Mouse (Mus musculus) midbrain, embryonic 13.5 days (tissue): Measurements from ENCODE around the gene Phf1. TPM values are rescaled to one million over a fixed set of nuclear protein-coding genes. Genes with fewer than 3 reads are reported as not detected.
A peak's percentile ranks its signal among the peaks of the same experiment; 100 is the strongest.

ENCODE experiments used
- ATAC-seq: fragments of 200-750 bp; cut with Nextera tagmentation; 2 replicates; pipeline ENCODE4 v1.8.0; 2017; ENCODE audit warnings: mild to moderate bottlenecking, moderate TSS enrichment, moderate library complexity
- H3K27ac ChIP-seq: fragments of 300-500 bp; sonication (generic); 2 replicates; pipeline ENCODE4 v1.5.1; 2015; ENCODE audit warnings: inconsistent platforms, mild to moderate bottlenecking, moderate library complexity
- H3K27me3 ChIP-seq: fragments of 300-500 bp; sonication (generic); 2 replicates; pipeline ENCODE4 v1.6.1; 2015; ENCODE audit warnings: mild to moderate bottlenecking, inconsistent platforms
- H3K36me3 ChIP-seq: fragments of 300-500 bp; sonication (generic); 2 replicates; pipeline ENCODE4 v1.6.1; 2015; ENCODE audit warnings: mild to moderate bottlenecking, inconsistent platforms
- H3K4me1 ChIP-seq: fragments of 300-500 bp; sonication (generic); replicated peaks from 2 replicates; pipeline ENCODE4 v1.6.1; 2015; ENCODE audit warnings: inconsistent platforms
- H3K4me2 ChIP-seq: fragments of 300-500 bp; sonication (generic); replicated peaks from 2 replicates; pipeline ENCODE4 v1.6.1; 2015; ENCODE audit warnings: moderate library complexity, mild to moderate bottlenecking, inconsistent platforms
- H3K4me3 ChIP-seq: fragments of 300-500 bp; sonication (generic); replicated peaks from 2 replicates; pipeline ENCODE4 v1.5.1; 2015; ENCODE audit warnings: mild to moderate bottlenecking, inconsistent platforms
- H3K9ac ChIP-seq: fragments of 300-500 bp; sonication (generic); replicated peaks from 2 replicates; pipeline ENCODE4 v1.6.1; 2015; ENCODE audit warnings: mild to moderate bottlenecking, inconsistent platforms
- H3K9me3 ChIP-seq: fragments of 300-500 bp; sonication (generic); 2 replicates; pipeline ENCODE4 v1.6.1; 2016; ENCODE audit warnings: mild to moderate bottlenecking, inconsistent platforms
- WGBS: fragments of 180-500 bp; shearing (Covaris S2); methylation state at CpG from one replicate; pipeline ENCODE4 v1.1.7; 2015; 5-methylcytosine and 5-hydroxymethylcytosine counted together
- polyA plus RNA-seq: library from polyadenylated mRNA; unstranded; fragments of >200 nt; fragmentation: Nextera tagmentation; extraction: Ambion mirVana; gene quantifications from 2 replicates; pipeline ENCODE4 v1.2.1, GENCODE M21; 2015

Gene Phf1
- polyA plus RNA-seq, 1 experiment from 2014 or later: 17.7 TPM

- Histone ChIP-seq H3K4me2 (no peak overlapping the region), H3K36me3 (peaks cover 75% of the 10 kb centered on the region), H3K4me3 (no peak overlapping the region), H3K4me1 (peaks cover 28% of the 10 kb centered on the region), H3K9ac (no peak overlapping the region), H3K27ac (no peak overlapping the region), H3K27me3 (no peaks in the 10 kb centered on the region), H3K9me3 (no peaks in the 10 kb centered on the region)
- no peak for ATAC-seq
- WGBS: 93% methylated on average over 18 of the region's 18 CpGs
These were observed 24.0 kb downstream of the Phf1 start for GRCm38 (mm10) chr17:26956895-26957294.

DNA sequence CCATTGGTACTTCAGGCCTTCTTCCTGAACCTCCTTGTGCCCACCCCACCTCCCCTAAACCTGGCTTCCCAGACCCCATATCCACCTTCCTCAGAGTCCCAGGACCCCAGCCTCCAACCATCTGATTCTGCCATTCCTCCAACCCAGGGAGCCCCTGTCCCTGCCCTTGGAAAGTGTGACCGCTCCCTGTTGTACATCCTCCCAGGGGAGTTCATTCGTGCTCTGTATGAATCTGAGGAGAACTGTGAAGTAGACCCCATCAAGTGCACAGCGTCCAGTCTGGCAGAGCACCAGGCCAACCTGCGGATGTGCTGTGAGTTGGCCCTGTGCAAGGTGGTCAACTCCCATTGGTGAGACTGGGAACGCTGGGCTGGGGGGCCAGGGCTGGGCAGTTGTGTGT, 25.0 kb downstream of the Phf1 start:
- no peaks in the 10 kb centered on the region for H3K9me3 ChIP-seq
- no peak for ATAC-seq
- H3K36me3 ChIP-seq: peaks cover 84% of the 10 kb centered on the region
- no peak overlapping the region for H3K4me3 ChIP-seq
- no peaks in the 10 kb centered on the region for H3K27me3 ChIP-seq
- H3K4me1 ChIP-seq: peaks cover 18% of the 10 kb centered on the region
- H3K27ac ChIP-seq: no peak overlapping the region
- 92% methylated on average over 5 of the region's 5 CpGs for WGBS
- no peak overlapping the region for H3K4me2 ChIP-seq
- H3K9ac ChIP-seq: no peak overlapping the region

GRCm38 (mm10) chr17:26958880-26959279, 26.0 kb downstream of the Phf1 start:
- Histone ChIP-seq H3K9ac (no peak overlapping the region), H3K4me1 (peaks cover 8% of the 10 kb centered on the region), H3K4me3 (no peak overlapping the region), H3K4me2 (no peak overlapping the region), H3K9me3 (no peaks in the 10 kb centered on the region), H3K36me3 (peaks cover 93% of the 10 kb centered on the region), H3K27me3 (no peaks in the 10 kb centered on the region), H3K27ac (no peak overlapping the region)
- WGBS: 66% methylated on average over 5 of the region's 5 CpGs
- no peak for ATAC-seq

DNA sequence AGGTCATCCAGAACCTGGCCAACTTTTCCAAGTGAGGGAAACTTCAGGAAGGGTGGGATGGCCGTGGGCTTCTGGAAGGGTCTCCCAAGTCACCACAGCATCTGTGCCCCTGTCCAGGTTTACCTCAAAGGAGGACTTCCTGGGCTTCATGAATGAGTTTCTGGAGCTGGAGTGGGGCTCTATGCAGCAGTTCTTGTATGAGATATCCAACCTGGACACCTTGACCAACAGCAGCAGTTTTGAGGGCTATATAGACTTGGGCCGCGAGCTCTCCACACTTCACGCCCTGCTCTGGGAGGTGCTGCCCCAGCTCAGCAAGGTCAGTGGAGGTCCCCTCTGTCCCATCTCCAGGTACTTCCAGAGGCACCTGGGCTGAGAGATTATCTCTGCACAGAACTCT, 27.0 kb downstream of the Phf1 start:
- no peaks in the 10 kb centered on the region for H3K9me3 ChIP-seq
- no peak overlapping the region for H3K9ac ChIP-seq
- 95% methylated on average over 4 of the region's 4 CpGs for WGBS
- no peak overlapping the region for H3K27ac ChIP-seq
- H3K36me3 ChIP-seq: peaks cover 98% of the 10 kb centered on the region
- 0 out of 2 replicates have a peak, but pooled peaks cover 1% of the 10 kb centered on the region for H3K4me1 ChIP-seq
- no peak overlapping the region for H3K4me2 ChIP-seq
- no peak for ATAC-seq
- no peaks in the 10 kb centered on the region for H3K27me3 ChIP-seq
- H3K4me3 ChIP-seq: no peak overlapping the region

- 87% methylated on average over 21 of the region's 21 CpGs for WGBS
- H3K27me3 ChIP-seq: no peaks in the 10 kb centered on the region
- H3K9ac ChIP-seq: no peak overlapping the region
- no peaks in the 10 kb centered on the region for H3K9me3 ChIP-seq
- H3K4me1 ChIP-seq: no peaks in the 10 kb centered on the region
- H3K4me2 ChIP-seq: no peak overlapping the region
- H3K27ac ChIP-seq: no peak overlapping the region
- H3K4me3 ChIP-seq: no peak overlapping the region
- H3K36me3 ChIP-seq: peaks cover 98% of the 10 kb centered on the region
- no peak for ATAC-seq
These were observed 28.9 kb downstream of the Phf1 start for GRCm38 (mm10) chr17:26961572-26962240.

GRCm38 (mm10) chr17:26966993-26967392, 34.1 kb downstream of the Phf1 start:
- H3K4me1 ChIP-seq: peaks cover 11% of the 10 kb centered on the region
- H3K9ac ChIP-seq: no peak overlapping the region; the same call in 1 of the 2 replicates
- no peaks in the 10 kb centered on the region for H3K27me3 ChIP-seq
- H3K9me3 ChIP-seq: no peaks in the 10 kb centered on the region
- no peak overlapping the region for H3K4me2 ChIP-seq
- no peak overlapping the region for H3K4me3 ChIP-seq
- WGBS: 93% methylated on average over 11 of the region's 11 CpGs
- H3K27ac ChIP-seq: no peak overlapping the region
- ATAC-seq: no peak
- H3K36me3 ChIP-seq: peaks cover 85% of the 10 kb centered on the region

DNA sequence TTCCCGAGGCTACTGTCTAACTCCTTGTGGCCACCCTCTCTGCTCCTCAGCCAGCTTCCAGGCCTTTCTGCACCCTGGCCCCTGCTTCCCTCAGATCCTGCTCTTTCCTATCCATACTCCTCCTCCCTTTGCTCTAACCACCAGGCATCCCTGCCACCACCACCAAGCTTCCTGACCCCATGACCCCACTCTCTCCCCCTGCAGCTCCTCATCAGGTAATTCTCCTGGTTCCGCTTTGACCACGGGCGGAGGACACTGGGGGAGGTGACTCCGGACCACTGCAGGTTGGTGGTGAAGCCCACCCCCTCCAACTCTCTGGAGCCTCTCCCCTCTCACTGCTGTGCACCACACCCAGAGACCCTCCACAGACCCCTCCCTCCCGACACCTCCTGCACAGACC, 34.6 kb downstream of the Phf1 start:
- H3K27me3 ChIP-seq: no peaks in the 10 kb centered on the region
- H3K9ac ChIP-seq: no peak overlapping the region
- no peak overlapping the region for H3K4me3 ChIP-seq
- no peaks in the 10 kb centered on the region for H3K9me3 ChIP-seq
- no peak for ATAC-seq
- no peak overlapping the region for H3K27ac ChIP-seq
- no peak overlapping the region for H3K4me2 ChIP-seq
- peaks cover 80% of the 10 kb centered on the region for H3K36me3 ChIP-seq
- H3K4me1 ChIP-seq: peaks cover 15% of the 10 kb centered on the region
- 90% methylated on average over 6 of the region's 6 CpGs for WGBS

DNA sequence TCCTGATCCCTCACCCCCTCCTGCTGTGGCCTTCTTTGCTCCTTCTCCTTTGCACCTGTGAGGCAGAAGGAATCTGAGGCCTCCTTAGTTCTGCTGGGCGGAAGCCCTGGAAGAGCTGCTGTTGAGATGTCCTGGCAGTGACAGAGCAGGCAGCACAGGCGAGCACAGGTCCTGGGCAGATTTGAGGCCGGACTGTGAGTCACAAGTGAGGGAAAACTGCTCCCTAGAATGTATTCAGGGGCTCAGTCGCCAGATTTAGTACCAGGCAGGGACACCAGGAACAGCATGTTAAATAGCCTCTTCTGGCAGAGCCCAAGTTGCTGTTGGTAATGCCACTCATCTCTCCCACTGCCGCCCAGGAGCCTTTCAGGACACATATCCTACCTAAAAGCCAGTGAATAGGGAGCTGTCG, 35.4 kb downstream of the Phf1 start:
- H3K9ac ChIP-seq: no peak overlapping the region
- H3K36me3 ChIP-seq: peaks cover 72% of the 10 kb centered on the region
- H3K27ac ChIP-seq: no peak overlapping the region
- peaks cover 17% of the 10 kb centered on the region for H3K4me1 ChIP-seq
- no peaks in the 10 kb centered on the region for H3K9me3 ChIP-seq
- H3K4me3 ChIP-seq: no peak overlapping the region
- no peak for ATAC-seq
- 85% methylated on average over 6 of the region's 6 CpGs for WGBS
- no peaks in the 10 kb centered on the region for H3K27me3 ChIP-seq
- no peak overlapping the region for H3K4me2 ChIP-seq

DNA sequence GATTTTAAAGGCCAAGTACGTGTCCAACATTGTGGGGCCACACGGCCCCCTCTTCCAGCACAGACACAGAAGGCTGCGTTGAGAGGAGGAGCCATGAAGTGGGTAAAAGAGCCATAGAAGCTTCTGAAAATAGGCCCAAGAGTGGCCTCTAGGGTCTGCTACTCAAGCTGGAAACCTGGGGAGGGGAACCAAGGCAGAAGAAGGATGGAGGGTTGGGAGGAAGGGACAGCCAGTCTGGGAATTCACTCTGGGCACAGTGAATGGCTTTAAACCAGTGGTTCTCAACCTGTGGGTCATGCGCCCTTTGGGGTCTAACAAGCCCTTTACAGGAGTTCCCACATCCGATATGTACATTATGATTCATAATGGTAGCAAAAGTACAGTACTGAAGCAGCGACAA, 36.4 kb downstream of the Phf1 start:
- H3K27me3 ChIP-seq: no peaks in the 10 kb centered on the region
- H3K4me3 ChIP-seq: no peak overlapping the region
- H3K27ac ChIP-seq: no peak overlapping the region
- H3K4me2 ChIP-seq: no peak overlapping the region
- H3K36me3 ChIP-seq: peaks cover 64% of the 10 kb centered on the region
- H3K4me1 ChIP-seq: peaks cover 25% of the 10 kb centered on the region
- no peak overlapping the region for H3K9ac ChIP-seq
- no peaks in the 10 kb centered on the region for H3K9me3 ChIP-seq
- no peak for ATAC-seq
- 83% methylated on average over 6 of the region's 6 CpGs for WGBS

GRCm38 (mm10) chr17:26970221-26970620, 37.4 kb downstream of the Phf1 start:
- Histone ChIP-seq H3K9ac (no peak overlapping the region), H3K9me3 (no peaks in the 10 kb centered on the region), H3K27me3 (no peaks in the 10 kb centered on the region), H3K36me3 (peaks cover 63% of the 10 kb centered on the region), H3K4me3 (no peak overlapping the region), H3K4me2 (no peak overlapping the region), H3K27ac (no peak overlapping the region), H3K4me1 (peaks cover 35% of the 10 kb centered on the region)
- 83% methylated on average over 8 of the region's 12 CpGs for WGBS
- ATAC-seq: no peak

- no peak for ATAC-seq
- H3K9ac ChIP-seq: peak overlapping the region; percentile 44
- peaks cover 47% of the 10 kb centered on the region for H3K4me1 ChIP-seq
- no peaks in the 10 kb centered on the region for H3K9me3 ChIP-seq
- WGBS: 58% methylated on average over 8 of the region's 8 CpGs
- H3K4me2 ChIP-seq: peak overlapping the region; percentile 86; the same call in 1 of the 2 replicates
- H3K36me3 ChIP-seq: peaks cover 63% of the 10 kb centered on the region
- no peaks in the 10 kb centered on the region for H3K27me3 ChIP-seq
- H3K4me3 ChIP-seq: no peak overlapping the region
- H3K27ac ChIP-seq: no peak overlapping the region
These were observed 38.5 kb downstream of the Phf1 start for GRCm38 (mm10) chr17:26971247-26971905.

GRCm38 (mm10) chr17:26972107-26972506, 39.3 kb downstream of the Phf1 start:
- H3K4me1 ChIP-seq: peaks cover 54% of the 10 kb centered on the region
- 7% methylated on average over 3 of the region's 3 CpGs for WGBS
- peaks cover 63% of the 10 kb centered on the region for H3K36me3 ChIP-seq
- peak overlapping the region; percentile 67 for H3K27ac ChIP-seq
- H3K9me3 ChIP-seq: no peaks in the 10 kb centered on the region
- peak overlapping the region; percentile 73 for H3K9ac ChIP-seq
- H3K4me3 ChIP-seq: peak overlapping the region; percentile 75
- peak overlapping the region; percentile 86 for H3K4me2 ChIP-seq
- ATAC-seq: no peak
- H3K27me3 ChIP-seq: no peaks in the 10 kb centered on the region
